Mouse (Mus musculus) testis, adult 2 months (tissue): ENCODE measurements around the gene Hba-x.

Experiments used
- CTCF ChIP-seq: fragments of 200-500 bp; IDR thresholded peaks from 2 replicates; pipeline ENCODE4 v1.5.1; 2012; ENCODE audit warnings: low read depth, mild to moderate bottlenecking, inconsistent platforms, low read length, moderate library complexity; ENCODE audit not compliant: control insufficient read depth, insufficient read depth, insufficient replicate concordance
- POLR2A ChIP-seq: fragments of 200-500 bp; IDR thresholded peaks from 2 replicates; pipeline ENCODE4 v1.6.1; 2012; ENCODE audit warnings: low read depth, mild to moderate bottlenecking, inconsistent platforms, low read length, moderate library complexity; ENCODE audit not compliant: control insufficient read depth

- no peak for TF ChIP-seq POLR2A
- TF ChIP-seq CTCF = no peak
Measured at GRCm38 (mm10) chr11:32231125-32231524, 45.1 kb upstream of the Hba-x start.
